Mouse (Mus musculus) cerebral cortex, adult 2 months (tissue): Measurements from ENCODE around the gene Cyth1.

ENCODE experiments used
- WGBS: fragments of 180-500 bp; shearing (Covaris S2); methylation state at CpG from one replicate; pipeline ENCODE4 v1.1.7; 2018; 5-methylcytosine and 5-hydroxymethylcytosine counted together

Cyth1 gene

GRCm38 (mm10) chr11:118118777-118119176 lies 129.6 kb downstream of the Cyth1 start:
- 85% methylated on average over 8 of the region's 8 CpGs for WGBS

DNA sequence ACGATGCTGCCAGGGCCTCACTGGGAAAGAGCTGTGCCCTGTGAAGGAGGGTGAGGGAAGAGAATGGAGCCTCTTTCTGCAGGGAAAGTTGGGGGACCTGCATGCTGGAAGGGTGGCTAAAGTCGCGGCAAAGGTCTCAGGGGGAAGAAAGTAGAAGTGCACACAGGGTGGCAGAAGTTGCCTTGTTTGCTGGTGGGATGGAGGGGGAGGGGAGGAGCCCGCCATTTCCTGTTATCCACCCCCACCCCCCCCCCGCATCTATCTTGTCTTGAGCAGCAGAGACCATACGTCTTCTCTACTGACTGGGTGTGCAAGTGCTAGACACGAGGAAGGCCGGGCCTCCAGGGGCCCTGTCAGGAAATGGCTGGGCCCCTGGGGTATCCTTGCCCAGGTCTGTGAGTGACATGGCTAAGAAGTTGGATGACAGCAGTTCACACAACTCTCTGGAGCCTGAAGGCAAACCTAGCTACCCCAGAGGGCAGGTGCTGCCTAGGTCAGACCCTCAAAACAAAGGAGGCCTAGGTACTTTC lies 133.7 kb downstream of the Cyth1 start:
- WGBS: 80% methylated on average over 8 of the region's 8 CpGs

DNA sequence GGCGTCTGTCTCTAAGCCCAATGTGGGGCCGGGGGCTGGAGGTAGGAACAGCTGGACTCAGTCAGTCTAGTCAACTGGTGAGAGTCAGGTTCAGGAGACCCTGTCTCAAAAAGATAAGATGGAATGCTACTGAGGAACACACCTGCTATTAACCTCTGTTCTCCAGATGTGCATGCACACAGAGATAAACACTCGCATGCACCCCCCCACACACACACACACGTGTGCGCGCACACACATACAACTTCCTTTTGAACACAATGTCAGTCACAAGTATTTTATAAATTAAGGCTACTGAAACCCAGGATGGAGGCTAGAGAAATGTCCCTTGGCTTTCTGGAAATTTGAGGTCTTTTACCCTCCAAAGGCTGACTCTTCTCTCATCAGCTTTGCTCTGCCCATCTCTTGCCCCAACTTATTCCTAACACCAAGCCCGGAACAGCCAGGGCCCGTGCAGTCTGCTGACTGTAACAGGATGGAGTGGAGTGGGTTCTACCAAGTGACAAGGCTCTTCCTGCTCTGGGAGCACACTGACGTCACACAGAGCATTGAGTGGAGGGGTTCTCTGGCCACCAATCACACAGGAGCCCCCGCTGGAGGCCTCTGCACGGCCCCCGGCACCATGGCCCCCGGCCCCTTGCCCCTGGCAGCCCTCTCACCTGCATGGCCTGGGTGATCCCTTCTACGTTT lies 134.7 kb downstream of the Cyth1 start:
- 82% methylated on average over 14 of the region's 14 CpGs for WGBS

DNA sequence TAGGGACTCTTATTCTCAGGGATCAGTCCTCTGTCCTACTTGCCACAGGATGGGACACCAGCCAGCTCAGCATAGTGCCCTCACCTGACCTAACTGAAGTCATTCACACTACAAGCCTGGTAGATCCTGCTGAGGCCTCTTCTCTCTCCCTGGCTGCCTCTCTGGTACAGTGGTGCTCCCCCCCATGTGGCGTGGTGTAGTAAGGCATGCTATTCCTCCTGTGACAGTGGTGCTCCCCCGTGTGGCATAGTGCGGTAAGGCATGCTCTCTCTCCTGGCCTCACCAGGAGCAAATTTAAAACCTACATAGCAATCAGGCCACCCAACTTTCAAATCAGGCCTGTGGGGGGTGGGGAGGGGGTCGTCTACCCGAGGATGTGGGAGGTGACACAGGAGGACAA lies 144.4 kb downstream of the Cyth1 start:
- 6% methylated on average over 5 of the region's 5 CpGs for WGBS

- WGBS: 85% methylated on average over 5 of the region's 5 CpGs
These were observed 145.0 kb downstream of the Cyth1 start for GRCm38 (mm10) chr11:118103383-118103782.

DNA sequence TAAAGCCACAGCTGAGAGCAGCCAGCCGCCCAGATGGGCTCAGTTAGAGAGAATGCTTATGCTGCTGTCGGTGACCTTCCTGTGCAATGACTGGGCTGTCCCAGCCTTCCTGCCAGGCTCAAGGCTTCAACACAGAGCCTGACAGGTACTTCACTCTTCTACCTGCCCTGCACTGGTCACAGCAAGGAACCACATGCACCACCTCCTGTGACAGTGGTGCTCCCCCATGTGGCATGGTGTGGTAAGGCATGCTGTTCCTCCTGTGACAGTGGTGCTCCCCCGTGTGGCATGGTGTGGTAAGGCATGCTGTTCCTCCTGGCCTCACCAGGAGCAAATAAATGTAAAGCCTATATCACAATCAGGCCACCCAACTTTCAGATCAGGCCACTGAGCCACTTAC lies 145.6 kb downstream of the Cyth1 start:
- 62% methylated on average over 3 of the region's 3 CpGs for WGBS

GRCm38 (mm10) chr11:118101133-118101532 lies 147.3 kb downstream of the Cyth1 start:
- WGBS: 52% methylated on average over 9 of the region's 9 CpGs

DNA sequence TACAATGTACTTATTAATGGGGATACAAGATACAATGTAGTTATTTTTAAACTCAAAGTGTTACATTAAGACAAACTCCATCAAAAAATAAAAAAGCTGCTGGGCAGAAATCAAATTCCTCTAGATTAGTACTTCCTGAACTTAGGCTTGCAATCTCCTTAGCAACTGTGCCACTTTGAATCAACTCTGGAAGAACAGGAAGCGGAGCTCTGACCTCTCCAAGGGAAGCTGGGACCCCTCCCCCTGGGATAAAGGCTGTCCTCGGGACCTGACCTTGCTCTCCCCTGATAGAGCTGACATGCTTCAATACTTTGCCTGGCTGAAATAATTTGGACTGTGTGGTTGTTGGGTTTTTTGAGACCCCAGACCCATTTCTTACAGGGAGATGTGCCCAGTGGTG lies 151.7 kb downstream of the Cyth1 start:
- WGBS: 79% methylated on average over 2 of the region's 2 CpGs

GRCm38 (mm10) chr11:118095004-118095403 lies 153.4 kb downstream of the Cyth1 start:
- 80% methylated on average over 9 of the region's 9 CpGs for WGBS

- WGBS: 90% methylated on average over 23 of the region's 23 CpGs
These were observed 157.3 kb downstream of the Cyth1 start for GRCm38 (mm10) chr11:118091002-118091670.

DNA sequence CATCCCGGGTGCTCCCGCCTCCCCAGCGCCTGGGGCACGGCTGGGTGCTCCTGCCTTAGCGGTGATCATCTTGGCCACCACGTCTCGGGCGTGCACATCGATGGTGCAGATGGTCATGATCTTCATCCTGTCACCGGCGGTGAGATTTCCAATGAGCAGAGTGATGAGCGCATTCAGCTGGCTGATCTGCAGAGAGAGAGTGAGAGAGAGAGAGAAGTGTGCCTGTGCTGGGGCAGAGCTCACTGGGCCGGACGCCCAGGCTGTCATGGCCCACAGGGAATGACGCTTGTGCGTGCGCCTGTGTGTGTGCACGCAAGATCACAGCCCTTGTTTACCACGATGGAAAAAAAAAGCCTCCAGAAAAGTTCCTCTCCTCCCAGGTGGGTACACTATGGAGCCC lies 159.5 kb downstream of the Cyth1 start:
- 83% methylated on average over 19 of the region's 19 CpGs for WGBS

DNA sequence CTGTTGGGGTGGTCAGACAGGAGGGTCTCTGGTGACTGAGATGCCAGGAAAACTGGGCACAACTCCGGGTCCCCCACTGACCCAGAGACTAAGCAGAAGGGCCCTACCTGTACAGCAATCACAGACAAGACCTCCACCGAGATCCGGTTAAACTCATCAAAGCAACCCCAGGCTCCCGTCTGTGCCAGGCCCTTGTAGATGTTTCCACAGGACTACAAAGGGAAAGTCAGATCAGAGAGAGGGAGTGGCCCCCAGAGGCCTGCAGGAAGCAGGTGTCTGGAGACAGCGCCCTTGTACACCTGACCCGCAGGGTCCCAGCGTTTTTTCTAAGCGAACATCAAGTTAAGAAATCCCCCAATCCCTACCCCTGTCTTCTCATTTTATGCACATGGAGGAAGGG lies 162.4 kb downstream of the Cyth1 start:
- 85% methylated on average over 8 of the region's 8 CpGs for whole genome bisulfite sequencing

DNA sequence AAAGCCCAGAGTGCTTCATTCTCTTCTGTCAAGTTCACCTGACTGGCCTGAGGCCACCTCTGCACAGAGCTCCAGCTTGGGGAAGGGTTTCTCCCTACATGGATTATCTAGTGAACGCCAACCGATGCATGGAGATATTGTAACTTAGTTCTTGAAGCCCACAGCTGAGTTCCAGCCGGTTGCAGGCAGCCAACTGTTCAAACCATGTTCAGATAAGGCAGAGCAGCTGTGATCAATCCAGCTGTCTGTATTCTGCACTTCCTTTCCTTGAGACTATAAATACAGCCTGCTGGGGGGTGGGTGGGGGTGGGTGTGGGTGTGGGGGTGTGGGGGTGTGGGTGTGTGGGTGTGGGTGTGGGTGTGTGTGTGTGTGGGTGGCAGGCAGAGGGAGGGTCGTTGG lies 163.2 kb downstream of the Cyth1 start:
- WGBS: 50% methylated on average over 4 of the region's 4 CpGs

DNA sequence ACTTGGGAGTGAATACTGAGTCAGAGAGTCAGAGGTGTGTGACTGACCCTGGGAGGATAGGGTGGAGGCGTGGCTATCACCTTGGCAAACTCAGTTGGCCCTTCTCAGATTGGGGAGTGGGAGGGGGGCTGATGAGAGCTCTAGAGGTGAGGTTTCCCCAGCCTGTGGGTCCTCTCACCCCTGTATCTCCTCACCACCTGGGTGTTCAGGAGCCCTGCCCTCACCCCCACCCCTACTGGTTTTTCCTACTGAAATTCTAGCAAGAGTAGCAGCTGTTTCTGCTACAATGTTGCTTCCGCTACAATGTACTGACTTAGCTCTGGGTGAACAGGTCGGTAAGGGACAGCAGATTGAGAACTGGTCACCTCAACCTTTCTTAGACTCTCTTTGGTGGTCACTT lies 164.1 kb downstream of the Cyth1 start:
- 77% methylated on average over 3 of the region's 3 CpGs for WGBS

GRCm38 (mm10) chr11:118083811-118084210 lies 164.6 kb downstream of the Cyth1 start:
- WGBS: 8% methylated on average over 6 of the region's 6 CpGs

GRCm38 (mm10) chr11:118082294-118082693 lies 166.1 kb downstream of the Cyth1 start:
- WGBS: 95% methylated on average over 14 of the region's 14 CpGs
